Mouse (Mus musculus) gastrocnemius, adult 8-10 months (tissue): Measurements from ENCODE around the gene Clic1. TPM values are rescaled to one million over a fixed set of nuclear protein-coding genes. Genes with fewer than 3 reads are reported as not detected.

ENCODE experiments used
- DNase-seq, 2 experiments: peaks; one replicate each; pipeline ENCODE4 v3.0.0; 2022; ENCODE audit warnings: low spot score in 2 of 2
- total RNA-seq, 4 experiments: library from RNA; stranded (reverse); gene quantifications; 2 replicates each; pipeline ENCODE4 v1.2.4; 2022

Gene Clic1
- total RNA-seq, 4 experiments from 2014 or later = 5.2 to 9.0 (median 6.6) TPM

DNA sequence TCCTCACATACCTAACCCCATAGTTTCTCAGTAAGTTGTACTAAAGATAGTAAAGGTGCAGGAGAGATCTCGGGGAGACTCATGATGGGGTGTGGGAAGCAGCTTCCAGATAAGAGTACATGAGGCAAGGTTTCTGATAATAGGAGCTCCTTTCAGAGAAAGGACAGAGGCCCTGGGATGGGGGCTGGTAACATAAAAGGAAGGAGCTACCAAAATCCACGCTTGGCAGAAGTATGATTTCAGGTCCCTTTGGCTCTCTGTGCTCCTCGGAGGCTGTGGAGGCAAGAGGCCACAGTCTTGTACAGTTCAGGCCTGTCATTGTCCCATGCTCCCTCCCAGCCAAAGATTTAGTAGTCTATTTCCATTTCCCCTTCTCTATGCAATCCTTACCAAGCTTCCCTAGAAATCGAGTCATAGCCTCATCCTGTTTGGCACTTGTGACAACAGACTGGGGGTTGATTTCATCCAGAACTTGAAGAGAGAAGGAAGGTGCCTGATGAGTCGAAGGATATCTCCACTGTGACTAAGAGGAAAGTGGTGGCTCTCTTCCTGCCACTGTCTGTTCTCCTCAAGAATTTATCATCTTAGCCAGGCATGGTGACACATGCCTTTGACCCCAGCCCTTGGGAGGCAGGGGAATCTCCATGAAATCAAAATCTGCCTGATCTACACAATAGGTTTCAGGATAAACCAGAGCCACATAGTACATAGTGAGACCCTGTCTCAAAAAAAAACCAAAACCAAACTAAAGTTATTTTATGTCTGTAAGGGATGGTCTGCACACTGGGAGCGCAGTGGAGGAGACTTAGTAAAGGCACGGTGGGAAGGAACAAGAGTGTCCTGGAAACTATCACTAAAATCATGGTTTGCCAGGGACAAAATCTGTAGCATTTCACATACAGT, 4.6 kb upstream of the Clic1 start:
- no peak for DNase-seq

DNA sequence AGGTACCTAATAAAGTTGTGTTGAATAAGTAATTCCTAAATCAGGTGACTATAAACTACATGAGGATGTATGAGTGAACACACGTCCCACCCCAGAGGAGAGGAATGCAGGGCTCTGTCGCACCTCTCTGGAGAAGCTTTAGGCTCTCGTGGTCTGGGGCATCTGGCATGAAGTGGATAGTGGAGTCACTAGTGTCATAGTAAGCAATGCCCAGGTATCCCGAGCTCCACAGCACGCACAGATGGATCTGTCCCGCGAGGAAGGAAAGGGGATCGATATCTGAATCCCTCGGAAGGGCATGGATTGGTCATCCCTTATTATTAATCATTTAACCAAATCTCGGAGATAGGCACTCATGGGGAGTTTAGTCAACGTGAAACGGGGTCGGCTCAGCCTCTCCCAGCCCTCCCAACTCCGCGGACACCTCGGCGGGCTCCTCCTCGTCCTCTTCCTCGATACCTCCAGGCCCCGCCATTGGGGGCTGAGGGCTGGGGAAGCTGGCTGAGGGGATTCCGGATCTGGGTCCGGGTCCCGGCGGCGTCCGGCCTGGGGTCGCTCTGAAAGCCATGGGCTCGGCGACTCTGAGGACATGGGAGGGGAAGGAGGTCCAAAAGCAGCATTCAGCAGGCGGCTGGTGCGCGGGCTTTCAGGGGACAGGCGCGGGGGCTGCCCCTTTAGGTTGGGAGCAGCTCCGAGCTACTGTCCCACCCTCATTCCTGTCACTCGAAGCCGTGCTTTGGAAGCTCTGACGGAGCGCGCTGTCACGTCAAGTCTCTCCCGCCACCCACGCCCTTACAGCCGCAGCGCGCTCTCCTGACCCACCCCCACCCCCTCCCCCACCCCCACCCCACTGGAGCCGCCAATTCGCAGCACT, 3.7 kb upstream of the Clic1 start:
- no peak for DNase-seq

DNA sequence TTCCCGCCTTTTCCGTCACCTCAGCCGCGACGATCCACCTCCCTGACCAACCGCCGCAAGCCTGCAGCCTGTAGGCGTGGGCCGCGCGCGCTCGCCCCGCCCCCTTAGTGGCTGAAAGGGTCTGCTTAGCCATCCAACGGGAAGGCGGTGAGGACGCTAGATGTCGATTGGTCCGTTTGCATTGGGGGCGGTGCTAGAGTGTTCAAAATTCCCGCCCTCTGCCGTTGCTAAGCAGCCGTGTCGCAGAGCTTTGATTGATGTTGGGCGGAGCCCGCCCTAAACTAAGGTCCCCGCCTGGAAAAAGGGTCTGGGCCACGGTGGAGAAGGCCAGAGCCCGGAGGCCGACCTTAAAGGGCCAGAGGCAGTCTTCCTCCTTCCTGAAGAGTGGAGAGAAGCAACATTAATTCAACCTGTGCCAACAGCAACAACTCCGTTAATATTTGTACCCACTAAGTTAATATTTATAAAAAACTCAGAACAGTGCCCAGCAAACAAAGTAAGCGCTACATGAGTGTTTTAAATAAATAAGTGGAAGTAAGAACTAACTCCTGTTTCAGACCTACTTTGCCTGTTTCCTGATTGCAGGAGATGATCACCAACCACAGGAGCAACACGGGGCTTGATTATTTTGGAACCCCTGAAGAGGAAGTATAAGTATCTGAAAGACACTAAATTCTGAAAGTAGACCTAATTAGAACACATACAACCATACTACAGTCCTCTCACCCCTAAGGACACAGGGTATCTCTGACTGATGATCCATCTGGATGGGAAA, 2.9 kb upstream of the Clic1 start, which contains the start of gene Msh5:
Gene Msh5 (minus strand): TSS at position 65 of the 775 bp plus-strand sequence.
- peak; percentile 92 to 93 for DNase-seq

DNA sequence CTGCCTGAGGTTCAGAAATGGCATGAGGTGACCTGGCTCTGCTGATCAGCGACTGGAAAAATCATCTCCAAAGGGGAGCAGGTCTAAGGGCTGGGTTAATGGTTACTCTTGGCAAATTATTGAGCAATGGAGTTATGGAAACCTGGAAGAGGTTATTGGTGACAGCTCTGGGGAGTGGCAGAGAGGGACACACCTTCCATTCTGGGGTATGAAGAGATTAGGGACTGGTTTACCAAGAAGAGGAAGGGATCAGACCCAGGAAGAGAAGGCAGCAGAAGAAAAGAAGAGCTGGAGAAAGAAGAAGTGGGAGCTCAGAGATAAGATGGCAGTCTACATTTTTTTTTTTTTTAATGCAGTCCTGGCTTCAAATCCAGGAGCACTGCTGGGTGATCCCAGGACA, 2.1 kb upstream of the Clic1 start:
- no peak for DNase-seq

DNA sequence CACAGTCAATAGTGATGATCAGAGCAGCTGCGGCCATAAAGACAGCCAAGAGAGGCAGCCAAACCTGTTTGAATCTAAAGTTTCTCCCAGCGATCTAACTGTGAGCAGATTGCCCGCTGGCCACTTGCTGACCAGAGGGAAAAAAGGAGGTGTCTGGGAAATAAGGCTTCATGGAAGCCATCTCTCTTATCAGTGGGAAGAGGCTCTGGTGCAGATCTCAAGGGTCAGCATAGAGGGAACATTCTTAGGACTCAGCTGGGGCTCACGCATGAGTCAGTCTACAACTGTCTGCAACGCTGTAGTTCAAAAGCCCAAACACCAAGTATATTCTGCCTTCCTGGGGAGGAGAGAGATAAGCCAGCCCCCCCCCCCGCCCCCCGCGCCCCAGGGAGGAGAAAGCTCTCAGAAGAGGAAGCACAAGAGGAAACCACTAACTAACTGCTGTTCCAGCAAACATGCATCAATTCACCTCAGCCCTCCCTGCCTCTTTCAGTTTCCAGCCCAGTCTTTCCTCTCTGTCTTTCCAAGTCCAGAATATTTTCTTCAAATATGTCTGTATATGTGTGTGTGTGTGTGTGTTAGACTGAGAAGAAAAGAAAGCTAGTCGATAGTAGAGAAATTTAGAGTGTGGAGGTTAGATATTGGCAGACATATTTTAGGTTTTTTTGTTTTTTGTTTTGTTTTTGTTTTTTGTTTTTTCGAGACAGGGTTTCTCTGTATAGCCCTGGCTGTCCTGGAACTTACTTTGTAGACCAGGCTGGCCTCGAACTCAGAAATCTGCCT, 1.4 kb upstream of the Clic1 start:
- no peak for DNase-seq

DNA sequence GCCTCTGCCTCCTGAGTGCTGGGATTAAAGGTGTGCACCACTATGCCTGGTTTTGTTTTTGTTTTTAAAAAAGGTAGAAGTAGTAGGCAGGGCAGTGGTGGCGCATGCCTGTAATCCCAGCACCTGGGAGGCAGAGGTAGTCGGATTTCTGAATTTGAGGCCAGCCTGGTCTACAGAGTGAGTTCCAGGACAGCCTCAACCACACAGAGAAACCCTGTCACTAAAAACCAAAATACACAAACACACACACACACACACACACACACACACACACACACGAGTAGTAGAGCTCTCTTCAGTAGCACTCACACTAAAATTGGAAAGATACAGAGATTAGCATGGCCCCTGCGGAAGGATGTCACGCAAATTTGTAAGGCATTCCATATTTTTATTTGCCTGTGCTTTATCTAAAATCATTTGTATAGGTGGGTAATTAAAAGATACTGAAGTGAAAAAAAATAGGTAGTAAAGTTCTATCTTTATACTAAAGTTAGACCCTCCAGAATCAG, 780 bp upstream of the Clic1 start:
- no peak for DNase-seq

DNA sequence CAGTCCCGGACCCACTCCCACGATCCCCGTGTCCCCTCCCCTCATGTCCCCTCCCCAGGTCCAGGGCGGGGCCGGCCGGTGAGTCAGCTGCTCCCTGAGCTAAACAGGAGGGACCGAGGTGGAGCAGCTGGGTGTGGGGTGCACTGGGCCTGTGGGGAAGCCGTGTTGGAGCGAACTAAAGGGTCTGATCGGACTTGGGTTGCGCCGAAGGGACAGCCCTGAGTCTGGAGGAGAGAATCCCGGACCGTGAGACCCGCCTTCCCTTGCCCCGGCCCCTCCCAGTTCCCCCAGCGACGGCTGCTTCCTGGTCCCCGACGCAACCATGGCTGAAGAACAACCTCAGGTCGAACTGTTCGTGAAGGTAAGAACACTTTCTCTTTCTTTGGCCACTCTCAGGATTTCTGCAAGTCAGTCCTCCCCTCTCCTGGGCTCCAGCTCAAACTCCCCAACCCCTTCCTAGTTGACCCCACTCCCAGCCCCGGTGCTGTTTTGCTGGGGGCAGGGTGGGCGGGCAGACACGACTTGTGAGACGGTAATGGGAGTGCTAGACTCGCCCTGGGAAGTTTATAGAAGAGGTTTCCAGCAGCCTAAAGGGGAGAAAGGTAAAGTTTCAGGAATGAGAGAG, 472 bp downstream of the Clic1 start:
- peak; percentile 37 to 53 for DNase-seq

DNA sequence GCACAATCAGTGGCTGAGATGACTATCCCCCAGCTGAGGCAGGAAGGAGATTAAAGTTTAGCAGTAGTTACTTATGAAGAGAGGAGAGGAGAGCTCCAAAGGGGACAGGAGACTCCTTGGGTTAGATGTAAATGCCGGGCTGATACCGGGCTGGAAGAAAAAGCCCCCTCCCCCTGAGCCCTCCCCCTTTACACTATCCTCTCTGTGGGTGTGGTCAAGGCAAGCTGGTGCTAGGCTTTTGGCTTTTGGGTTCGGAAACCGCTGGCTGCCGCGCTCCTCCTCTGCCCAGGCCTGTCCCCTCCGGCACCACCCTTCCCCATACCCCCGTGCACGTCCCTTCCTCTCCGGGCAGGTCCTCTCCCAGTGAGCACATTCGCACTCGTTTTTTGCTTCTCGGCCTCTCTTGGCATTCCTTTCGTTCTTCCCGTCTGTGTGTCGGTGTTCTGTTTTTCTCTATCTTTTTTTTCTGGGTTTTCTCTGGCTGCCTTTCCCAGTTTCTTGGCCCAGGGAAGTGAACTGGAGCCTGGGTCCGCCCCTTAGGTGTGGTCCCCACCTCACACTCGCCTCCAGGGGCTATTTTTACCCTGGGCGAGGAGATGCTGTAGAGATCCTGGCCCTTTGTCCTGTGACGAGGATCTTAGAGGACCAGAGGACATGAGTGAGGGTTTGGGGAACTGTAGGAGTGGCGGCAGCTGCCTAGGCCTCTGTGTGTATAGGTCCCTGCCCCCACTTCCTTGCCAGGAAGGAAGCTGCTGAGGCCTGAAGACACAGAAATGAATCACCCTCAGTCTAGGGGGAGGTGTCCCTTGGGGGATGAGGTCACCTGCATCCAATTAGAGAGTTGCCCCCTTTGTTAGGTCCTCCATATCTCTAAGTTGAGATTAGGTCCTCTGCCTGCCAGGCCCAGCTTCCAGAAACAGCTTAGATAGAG, 1.7 kb downstream of the Clic1 start:
- DNase-seq = peak in 1 of 2 experiments; percentile 43

DNA sequence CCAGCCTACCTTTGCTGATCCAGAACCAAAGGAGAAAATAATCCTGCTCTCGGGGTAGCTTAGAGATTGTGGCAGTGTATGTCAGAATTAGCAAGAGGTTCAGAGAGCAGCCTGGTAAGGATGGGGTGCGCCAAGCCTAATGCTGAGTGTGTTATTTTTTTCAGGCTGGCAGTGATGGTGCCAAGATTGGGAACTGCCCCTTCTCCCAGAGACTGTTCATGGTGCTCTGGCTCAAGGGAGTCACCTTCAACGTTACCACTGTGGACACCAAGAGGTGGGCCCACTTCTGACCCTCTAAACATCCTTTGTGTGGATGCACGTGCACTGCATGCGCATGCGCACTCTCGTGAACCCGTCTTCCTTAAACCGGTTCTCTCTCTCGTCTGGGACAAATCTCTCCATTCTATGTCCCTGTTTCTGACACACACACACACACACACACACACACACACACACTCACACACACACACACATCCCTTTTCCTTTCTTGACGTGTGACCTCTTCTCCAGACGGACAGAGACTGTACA, 2.6 kb downstream of the Clic1 start:
- no peak for DNase-seq

DNA sequence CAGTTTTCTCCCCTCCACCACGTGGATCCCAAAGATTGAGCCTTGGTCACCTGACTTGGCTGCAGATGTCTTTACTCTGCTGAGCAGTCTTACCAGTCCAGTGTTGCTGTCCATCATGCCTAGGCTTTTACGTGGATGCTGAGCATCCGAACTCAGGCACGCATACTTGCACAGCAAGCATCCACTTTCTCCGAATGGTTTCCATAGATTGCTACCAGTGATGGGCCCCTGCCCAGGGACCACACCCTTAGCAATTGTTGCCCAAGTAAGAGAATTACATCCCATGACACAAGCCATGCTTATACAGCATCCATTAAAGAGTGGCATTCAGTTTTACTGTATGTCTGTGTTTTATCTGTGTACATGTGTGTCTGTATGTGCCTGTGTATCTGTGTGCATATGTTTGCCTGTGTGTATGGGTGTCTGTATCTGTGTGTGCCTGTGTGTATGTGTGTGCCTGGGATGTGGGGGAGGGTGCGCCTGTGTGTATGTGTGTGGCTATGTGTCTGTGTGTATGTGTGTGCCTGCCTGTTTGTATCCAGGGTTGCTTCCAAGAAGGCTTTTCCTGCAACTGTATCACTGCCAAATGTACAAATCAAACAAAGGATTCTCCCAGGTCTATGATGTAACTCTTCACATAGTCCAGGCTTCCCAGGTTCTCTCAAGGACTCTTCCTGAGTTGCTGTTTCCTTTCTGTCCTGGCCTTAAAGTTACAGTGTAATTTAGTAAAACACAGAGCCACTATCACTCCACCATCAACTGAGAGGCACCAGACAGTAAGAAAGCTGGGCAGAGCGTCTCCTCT, 6.1 kb downstream of the Clic1 start:
- no peak for DNase-seq

DNA sequence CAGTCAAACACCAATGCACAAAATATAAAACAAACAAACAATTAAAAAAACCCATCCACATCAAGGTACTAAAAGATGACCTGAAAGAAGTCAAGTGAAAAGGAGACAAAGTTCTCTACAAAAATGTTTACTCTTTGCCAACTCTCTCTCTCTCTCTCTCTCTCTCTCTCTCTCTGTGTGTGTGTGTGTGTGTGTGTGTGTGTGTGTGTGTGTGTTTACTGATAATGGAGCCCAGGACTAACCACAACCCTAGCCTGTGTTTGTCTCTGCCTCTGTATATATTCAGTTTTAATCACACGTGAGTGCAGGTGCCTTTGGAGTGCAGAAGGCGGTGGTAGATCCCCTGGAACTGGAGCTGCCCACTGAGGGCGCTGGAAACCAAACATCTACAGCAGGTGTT, 7.3 kb downstream of the Clic1 start:
- DNase-seq = no peak

DNA sequence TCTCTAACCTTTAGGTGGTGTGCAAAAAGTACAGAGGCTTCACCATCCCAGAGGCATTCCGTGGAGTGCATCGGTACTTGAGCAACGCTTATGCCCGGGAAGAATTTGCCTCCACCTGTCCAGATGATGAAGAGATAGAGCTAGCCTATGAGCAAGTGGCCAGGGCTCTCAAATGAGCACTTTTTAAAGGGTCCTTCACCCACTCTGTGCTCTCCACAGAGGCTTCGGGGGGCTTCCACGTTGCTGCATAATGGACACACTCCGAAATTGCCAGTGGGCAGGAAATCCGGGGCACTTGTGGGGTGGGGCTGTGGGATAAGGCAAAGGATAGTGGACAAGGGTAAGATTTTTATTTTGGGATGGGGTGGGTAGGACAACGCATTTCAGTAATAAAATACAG, 8.6 kb downstream of the Clic1 start:
- DNase-seq = no peak

DNA sequence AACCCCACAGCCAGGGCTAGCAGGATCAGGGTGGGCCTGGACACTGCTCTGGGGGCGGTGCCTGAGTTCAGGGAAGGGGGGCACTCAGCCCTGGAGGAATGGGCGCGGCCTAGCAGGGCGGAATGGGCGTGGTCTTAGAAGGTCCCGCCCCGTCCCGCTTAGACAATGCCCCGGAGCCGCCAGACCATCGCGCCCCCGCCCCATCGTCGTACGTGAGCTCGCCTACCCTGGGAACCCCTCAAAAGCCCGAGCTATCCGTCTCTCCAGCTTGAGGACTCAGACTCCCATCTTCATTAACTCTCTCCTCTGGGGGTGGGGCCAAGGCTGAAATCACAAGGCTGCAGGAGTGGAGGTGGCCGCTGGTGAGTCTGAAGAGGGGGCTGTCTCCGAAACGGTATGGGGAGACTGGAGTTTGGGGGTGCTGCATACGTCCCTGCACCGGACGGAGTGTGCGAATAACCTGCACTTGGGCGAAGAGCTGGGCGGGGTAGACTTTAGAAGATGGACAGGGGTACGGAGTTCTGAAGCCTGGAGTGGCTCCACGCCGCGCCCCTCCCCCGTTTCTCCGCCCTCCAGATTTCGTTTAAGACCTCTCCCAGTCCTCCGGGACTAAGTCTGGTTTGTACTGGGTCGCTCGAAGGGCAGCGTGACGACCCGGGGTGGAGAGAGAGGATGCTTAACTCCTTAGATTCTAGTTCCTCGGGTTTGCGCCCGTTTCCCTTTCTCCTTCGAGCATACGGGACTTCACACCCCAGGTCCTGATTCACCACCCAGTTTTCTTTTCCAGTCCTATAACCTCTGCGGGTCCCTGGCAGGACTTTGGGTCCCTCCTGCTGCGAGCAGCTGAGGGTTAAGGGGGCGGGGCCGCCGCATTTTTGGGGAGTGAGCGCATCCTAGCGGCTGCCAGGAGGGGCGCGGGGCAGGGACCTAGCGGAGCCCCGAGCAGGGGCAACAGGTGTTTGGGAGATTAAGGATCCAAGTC, 9.4 kb downstream of the Clic1 start, which contains the start of gene Ddah2:
Gene Ddah2 (plus strand): TSS at position 125 of the 982 bp plus-strand sequence.
- peak; percentile 83 to 87 for DNase-seq

DNA sequence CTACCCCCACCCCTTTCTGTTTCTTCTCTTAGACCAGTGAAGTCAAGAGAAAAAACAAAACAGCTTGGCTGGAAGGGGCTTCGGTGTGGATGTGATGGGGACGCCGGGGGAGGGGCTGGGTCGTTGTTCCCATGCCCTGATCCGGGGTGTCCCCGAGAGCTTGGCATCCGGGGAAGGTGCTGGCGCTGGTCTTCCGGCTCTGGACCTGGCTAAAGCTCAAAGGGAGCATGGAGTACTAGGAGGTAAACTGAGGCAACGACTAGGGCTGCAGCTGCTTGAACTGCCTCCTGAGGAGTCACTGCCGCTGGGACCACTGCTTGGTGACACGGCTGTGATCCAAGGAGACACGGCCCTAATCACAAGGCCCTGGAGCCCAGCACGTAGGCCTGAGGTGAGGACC, 10.3 kb downstream of the Clic1 start:
- no peak for DNase-seq

DNA sequence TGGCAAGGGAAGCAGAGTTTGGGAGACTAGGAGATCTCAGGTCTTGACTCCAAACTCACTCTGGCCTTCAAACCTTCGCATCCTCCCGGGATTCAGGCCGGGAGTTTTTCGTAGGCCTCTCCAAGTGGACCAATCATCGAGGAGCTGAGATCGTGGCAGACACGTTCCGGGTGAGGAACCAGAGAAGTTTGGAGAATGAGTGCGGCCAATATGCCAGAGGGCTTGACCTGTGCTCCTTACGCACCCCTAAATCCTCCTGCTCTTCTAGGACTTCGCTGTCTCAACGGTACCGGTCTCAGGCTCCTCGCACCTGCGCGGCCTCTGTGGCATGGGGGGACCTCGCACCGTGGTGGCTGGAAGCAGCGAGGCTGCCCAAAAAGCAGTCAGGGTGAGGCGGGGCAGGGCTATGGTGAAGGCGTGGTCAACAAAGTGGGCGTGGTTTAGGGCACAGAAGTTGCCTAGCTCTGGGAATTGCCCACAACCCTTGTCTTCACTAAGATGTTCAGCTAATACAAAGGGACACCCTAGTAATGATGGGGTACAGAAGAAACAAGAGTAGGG, 11.1 kb downstream of the Clic1 start:
- DNase-seq = no peak

DNA sequence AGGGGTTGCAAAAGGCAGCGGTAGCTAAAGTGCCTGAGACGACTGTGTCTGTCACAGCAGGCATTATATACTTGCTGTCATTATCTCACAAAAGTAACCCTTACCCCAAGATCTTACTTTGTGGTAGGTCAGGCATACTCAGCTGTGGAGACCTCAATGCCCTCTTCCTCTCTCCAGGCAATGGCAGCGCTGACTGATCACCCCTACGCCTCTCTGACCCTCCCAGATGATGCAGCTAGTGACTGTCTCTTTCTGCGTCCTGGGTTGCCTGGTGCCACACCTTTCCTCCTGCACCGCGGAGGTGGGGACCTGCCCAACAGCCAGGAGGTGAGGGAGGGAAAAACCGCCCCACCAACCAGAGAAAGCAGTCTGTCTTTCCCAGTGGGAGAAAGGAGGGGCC, 11.5 kb downstream of the Clic1 start:
- no peak for DNase-seq
